Mouse (Mus musculus): ENCODE data around the gene Nol9.

The Nol9 gene

DNA sequence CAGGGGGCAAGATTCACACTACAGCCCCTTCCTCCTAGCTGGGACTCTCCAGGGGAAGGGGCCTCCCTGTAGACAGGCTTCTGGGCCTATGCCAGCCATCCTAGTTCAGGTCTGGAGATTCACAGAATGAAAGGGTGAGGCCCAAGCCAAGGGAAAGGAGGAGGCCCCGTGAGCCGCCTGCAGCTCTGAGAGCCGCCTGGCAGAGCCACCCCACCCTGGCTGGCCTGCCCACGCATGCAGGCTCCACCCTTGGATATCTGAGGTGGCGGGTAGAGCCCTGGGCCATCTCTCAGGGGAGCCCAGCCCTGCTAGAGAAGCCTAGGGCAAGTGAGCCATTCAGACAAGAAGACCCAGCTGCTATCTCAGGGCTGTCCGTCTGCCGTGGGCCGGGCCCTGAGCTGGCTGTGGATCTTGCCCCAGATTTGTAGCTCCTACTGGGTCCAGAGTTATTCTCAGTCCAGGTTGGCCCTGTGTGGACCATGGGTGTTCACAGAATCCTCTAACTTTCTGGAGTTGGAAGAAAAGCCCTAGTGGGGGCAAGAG, 53.7 kb downstream of the Nol9 start:
- no peak for DNase-seq (ENCODE audit: low read depth, low spot score)

DNA sequence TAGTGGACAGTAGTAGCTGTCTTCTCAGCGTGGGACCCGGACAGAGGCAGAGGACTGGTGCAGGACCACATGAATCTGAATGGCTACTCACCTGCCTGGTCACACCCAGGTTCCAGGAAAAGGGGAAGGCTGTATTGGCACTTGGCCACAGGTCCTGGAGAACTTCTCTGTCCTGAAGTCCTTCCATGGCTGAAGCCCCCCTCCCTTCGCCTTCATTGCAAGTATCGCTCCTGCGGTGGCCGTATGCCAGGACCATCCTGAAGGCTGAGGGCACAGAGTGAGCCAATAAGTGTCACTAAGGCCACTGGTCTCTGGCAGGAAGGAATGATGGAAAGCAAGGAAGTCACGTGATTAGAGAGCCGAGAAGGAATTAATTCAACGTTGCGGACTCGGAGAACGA, 55.1 kb downstream of the Nol9 start:
- DNase-seq (ENCODE audit: low read depth, low spot score) = no peak

DNA sequence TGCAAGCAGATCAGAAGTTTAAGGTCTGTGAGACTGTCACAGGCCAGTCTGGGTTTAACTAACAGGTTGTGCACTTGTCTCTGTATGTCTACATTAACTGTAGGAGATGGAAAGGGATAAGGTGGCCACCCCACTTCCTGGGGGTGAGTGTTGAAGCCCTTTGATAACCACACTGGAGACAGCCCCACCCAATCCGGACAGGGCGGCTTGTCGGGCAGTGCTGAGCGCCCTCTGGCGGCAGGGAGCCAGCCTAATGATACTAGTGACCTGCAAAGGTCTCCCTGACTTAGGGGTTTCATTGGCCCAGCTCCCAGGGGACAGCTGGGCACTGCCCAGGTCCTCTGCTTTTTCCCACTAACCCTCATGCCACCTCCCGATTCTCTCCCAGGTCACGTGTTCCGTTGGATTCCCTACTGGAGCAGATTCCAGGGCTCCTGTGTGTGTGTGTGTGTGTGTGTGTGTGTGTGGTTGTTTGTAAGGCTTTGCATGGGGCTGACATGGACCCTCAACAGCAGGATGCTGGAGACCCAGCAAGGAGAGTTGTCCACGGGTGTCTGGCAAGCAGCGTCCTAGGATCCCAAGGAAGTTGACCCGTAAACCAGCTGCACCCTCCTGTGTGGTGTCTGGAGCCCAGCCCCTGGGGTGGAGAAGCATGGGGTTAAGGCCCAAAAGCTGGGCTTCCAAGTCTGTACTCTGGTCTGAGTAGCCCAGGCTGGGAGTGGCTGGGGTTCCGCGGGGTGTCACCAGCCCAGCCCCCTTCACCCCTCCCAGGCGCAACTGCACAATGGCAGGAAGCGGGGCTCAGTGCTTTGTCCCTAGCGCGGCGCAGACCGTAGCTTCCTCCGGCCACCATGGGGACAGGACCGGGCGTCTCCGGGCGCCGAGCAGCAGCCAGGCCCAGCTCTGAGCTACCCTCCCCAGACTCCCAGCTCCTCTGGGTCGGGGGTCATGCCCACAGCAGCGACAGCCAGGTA, 57.1 kb downstream of the Nol9 start:
- DNase-seq (ENCODE audit: low read depth, low spot score) = no peak

DNA sequence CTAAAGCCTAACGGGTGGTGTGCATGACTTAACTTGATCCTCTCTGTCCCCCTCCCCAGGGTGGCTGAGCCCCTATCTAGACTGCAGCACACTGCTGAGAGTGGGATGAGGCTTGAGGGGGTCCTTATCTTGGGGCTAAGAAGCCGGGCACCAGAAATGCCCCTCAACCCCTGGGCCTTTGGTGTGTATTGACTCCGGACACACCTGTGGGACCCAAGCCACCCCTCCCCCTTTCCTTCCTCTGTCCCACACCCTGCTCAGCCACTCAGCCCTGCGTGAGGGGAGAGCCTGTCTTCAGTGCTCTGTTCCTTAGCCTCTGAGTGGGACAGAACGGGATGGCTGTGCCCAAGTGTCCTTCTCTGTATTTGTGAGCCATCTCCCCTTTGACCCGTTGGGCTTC, 57.8 kb downstream of the Nol9 start:
- DNase-seq (ENCODE audit: low read depth, low spot score) = no peak

DNA sequence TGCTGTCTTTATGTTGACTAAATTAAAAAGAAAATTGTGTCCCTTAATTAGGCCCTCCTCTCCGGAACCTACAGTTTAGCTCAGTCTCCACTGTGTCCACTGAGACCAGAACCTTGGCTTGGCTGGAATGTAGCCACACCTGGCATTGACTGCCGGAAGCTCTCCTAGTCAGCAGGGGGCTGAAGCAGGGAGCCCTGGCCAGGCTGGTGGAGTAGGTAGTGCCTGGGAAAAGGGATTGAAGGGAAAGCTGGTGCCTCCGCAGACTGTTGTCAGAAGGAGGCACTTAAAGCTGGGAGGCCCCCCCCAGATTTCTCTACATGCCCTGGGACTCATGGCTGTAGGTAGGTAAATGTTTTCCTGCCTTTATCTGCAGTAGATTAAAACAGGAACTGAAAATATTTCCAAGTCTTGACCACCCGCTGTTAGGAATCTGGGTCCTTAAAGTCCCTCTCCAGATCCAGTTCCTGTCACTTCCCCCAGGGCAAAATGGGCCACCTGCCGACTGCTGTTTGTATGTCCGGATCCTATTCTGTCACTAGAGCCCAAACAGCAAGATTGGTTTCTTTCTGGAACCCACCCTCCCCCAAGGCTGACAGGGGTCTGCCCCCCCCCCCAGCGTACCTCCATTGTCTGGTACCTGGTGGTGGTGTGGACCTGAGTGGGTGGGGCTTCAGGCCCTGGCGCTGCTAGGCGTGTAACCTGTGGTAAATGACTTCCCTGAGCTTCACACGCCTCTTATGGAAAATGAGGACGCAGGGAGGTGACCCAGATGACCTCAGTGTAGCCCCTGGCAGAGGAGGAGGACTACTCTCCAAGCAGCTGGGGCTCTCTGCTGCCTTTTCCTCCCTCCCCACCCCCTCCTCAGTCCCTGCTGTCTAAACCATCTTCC, 59.0 kb downstream of the Nol9 start:
- DNase-seq (ENCODE audit: low read depth, low spot score) = no peak

DNA sequence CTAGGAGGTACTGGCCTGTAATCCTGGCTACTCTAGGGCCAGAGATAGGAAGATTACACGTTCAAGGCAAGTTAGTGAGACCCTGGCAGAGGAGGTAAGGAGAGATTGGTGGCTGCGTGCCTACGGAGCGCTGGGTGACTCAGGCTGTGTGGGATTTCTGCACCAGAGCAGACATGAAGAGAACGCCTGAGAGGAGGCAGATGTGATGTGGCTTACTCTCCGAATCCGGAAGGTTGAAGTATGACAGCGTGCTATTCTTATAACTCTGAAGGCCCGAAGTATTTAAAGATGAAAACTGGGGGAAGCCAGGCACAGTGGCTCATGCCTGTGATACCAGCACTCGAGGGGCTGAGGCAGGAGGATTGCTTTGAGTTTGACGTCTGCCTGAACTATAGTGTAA, 61.4 kb downstream of the Nol9 start:
- no peak for DNase-seq (ENCODE audit: low read depth, low spot score)

DNA sequence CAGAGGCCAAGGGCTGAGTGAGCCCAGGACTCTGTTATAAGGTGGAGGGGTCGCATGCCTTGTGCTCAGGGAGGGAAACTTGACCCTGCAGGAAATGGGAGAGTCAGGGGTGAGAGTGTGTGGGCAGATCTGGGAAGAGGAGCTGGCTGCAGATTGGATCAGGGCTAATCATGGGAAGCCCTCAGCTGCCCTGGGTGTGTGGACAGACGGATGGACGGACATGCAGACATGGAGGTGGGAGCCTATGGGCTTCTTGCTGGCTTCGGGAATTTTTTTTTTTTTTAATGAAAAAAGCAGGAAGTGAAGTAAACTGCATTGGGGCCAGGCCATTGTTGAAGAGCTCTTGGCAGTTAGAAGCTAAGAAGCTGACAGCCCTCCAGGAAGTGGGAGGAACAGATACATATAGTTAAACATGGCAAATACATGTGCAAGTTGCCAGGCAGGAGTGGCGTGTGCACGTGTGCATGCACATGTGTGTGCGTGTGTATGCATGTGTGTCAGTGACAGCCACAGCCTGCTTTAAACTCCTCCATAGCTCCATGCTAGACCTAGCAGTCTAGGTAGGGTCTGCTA, 62.0 kb downstream of the Nol9 start:
- no peak for DNase-seq (ENCODE audit: low read depth, low spot score)

DNA sequence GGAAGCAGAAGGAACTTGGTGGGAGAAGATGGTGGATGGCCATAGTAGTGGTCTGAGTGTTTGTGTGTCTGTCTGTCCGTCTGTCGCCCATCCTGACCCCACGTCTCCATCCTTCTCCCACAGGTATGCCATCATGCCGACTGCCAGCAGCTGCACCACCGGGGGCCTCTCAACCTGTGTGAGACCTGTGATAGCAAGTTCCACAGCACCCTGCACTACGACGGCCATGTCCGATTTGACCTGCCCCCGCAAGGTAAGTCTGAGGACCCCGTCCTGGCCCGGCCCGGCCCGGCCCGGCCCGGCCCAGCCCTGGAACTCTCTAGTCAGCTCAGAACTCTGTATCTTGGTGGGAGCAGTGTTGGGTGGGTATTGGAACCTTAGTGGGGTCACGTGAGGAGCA, 62.8 kb downstream of the Nol9 start:
- no peak for DNase-seq (ENCODE audit: low read depth, low spot score)

DNA sequence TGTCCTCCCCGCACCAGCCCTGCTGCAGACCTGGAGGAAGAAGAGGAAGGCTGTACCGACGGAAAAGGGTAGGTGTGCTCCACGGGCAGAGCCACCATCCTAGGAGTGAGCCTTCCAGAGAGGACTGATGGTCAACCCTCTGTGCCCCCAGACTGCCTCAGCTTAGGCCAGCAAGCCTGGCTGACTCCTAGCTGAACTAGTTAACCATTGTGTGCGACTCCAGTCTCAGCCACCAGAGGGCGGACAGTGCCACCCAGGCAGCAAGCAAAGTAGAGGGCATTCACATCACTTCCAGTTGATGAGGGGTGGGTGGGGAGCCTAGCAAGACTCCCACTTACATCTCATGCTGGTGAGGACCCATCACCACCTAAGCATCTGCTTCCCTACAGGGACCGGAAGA, 63.9 kb downstream of the Nol9 start:
- no peak for DNase-seq (ENCODE audit: low read depth, low spot score)

DNA sequence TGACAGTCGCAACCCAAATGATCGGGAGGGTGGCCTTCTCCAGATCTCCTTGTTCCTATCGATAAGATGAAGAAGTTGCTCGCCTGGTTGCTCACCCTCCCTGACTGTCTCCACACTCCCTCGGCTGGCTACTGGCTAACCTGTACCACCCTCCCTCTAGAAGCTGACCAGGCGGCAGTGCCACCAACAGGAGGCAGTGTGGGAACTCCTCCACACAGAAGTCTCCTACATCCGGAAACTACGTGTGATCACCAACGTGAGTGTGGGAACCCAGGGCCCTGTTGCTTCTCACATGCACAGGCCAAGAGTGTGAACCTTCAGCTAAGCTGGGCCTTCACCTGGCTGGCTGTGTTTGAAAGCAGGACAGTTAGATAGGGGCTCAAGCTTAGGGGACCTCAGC, 67.6 kb downstream of the Nol9 start:
- no peak for DNase-seq (ENCODE audit: low read depth, low spot score)

DNA sequence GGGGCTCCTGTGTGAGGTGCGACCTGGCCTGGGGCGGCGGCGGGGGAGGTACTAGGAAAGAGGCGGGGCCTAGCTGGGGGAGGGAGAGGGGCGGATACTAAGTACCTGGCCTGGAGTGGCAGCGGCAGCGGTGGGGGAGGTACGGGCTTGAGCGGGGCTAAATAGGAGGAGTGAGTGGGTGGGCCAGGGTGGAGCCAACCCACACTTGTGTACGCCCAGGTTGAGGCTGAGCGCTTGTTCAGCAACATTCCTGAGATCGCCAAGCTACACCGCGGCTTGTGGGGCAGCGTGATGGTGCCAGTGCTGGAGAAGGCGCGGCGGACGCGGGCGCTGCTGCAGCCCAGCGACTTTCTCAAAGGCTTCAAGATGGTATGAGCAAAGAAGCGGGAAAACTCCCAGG, 68.4 kb downstream of the Nol9 start:
- DNase-seq (ENCODE audit: low read depth, low spot score) = no peak

DNA sequence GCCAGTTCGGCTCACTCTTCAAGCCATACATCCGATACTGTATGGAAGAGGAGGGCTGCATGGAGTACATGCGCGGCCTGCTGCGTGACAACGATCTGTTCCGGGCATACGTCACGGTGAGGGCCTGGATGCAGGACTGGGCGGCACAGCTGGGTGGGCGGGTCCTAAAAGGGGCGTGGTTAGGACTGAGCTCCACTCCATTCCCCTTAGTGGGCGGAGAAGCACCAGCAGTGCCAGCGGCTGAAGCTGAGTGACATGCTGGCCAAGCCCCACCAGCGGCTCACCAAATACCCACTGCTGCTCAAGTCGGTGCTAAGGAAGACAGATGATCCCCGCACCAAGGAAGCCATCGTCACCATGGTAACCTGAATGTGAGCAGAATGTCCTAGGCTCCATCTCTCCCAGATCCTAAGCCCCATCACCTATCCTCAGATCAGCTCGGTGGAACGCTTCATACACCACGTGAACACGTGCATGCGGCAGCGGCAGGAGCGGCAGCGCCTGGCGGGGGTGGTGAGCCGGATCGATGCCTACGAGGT, 68.9 kb downstream of the Nol9 start:
- peak; percentile 55 for DNase-seq (ENCODE audit: low read depth, low spot score)

DNA sequence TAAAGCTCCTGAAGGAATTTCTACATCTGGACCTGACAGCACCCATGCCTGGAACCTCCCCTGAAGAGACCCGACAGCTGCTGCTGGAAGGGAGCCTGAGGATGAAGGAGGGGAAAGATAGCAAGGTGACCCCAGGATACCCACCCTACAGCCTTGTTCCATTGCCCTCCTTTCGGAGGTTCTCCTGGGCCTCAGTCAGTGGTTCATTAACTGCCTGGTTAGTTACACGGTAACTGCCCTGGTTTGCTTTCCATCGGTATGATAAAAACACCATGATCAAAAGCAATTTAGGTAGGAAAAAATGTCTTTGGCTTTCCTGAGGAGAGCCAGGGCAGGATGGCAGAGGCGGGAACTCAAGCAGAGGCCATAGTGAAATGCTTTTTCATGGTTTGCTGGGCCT, 69.6 kb downstream of the Nol9 start:
- no peak for DNase-seq (ENCODE audit: low read depth, low spot score)

DNA sequence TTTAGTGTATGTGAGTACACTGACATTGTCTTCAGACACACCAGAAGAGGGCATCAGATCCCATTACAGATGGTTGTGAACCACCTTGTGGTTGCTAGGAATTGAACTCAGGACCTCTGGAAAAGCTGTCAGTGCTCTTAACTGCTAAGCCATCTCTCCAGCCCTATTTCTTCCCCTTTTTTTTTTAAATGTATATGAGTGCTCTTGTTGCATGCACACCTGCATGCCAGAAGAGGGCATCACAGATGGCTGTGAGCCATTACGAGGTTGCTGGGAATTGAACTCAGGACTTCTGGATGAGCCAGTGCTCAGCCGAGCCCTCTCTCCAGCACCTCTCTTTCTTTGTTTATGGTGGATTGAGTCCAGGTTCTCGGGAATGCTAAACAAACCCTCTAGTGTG, 70.4 kb downstream of the Nol9 start:
- no peak for DNase-seq (ENCODE audit: low read depth, low spot score)

DNA sequence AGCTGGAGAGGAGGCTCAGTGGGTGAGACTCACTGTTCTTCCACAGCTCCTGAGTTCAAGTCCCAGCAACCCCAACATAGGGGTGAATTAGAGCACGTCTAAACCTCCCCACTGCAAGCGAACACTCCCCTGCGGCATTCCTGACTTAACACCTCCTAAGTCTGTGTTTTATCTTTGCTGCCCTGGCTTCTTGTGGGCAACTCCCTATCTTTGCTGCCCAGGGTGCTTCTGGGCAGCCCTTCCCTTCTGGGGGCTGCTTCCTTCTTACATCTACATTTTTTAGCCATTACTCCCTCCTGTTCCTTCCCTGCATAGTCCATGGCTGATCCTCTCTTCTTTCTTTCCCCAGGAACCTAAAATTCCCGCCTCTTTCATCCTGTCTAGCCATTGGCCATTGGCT, 71.6 kb downstream of the Nol9 start:
- no peak for DNase-seq (ENCODE audit: low read depth, low spot score)

All from retina, adult 2 months (tissue).